Mouse (Mus musculus) bone marrow macrophage, adult 2 months (primary cell): ENCODE measurements at regions not wholly inside any gene's neighbourhood (a gene's known extent, or its start where the extent isn't known, plus 50 kb on each side); places are given as distances from the start of the nearest gene placed in this dataset.

Experiments used
- CTCF ChIP-seq: IDR thresholded peaks from 2 replicates; pipeline ENCODE4 v1.5.1; 2012; ENCODE audit warnings: low read depth, mild to moderate bottlenecking, low read length, moderate library complexity
- POLR2A ChIP-seq: IDR thresholded peaks from 2 replicates; pipeline ENCODE4 v1.6.1; 2012; ENCODE audit warnings: mild to moderate bottlenecking, low read depth, low read length, borderline replicate concordance

GRCm38 (mm10) chr13:97451276-97451675, 210.4 kb downstream of the Enc1 start:
- TF ChIP-seq POLR2A: no peak
- no peak for TF ChIP-seq CTCF
